Mouse (Mus musculus) gonadal fat pad, adult 2 months (tissue): ENCODE data around the gene Shld2. TPM values are rescaled to one million over a fixed set of nuclear protein-coding genes. Genes with fewer than 3 reads are reported as not detected.

Experiments
- DNase-seq: peaks from one replicate; pipeline ENCODE4 v3.0.0-alpha.2; 2012; ENCODE audit warnings: low read depth
- polyA plus RNA-seq: library from polyadenylated mRNA; depleted of rRNA; stranded (reverse); fragments of >200 nt; gene quantifications from 2 replicates; pipeline ENCODE4 v1.2.3, GENCODE M21; 2012; rRNA removed

The Shld2 gene
- polyA plus RNA-seq, 1 experiment, result 4.9 TPM

- DNase-seq, result no peak
Measured at GRCm38 (mm10) chr14:34221416-34222077, 88.7 kb downstream of the Shld2 start.

DNA sequence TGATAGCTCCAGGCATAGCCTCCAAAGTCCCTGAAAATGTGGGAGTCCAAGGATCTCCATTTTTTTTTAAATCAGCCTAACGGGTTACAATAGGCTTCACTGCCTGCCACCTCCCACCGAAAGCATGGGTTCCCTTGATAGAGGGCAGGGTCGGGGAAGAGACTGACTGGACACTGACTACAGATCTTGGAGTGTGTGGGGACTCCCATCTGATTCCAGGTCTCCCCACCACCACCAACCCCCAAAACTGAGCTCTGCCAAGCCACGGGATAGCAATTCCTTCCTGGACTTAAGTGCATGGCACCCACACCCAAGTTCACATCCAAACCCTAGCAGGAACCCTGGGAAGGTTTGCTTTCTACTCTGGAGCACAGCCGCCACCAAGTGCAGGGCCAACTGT lies 89.9 kb downstream of the Shld2 start:
- DNase-seq, result no peak

- no peak for DNase-seq
Measured at GRCm38 (mm10) chr14:34219786-34220198, 90.5 kb downstream of the Shld2 start.

DNA sequence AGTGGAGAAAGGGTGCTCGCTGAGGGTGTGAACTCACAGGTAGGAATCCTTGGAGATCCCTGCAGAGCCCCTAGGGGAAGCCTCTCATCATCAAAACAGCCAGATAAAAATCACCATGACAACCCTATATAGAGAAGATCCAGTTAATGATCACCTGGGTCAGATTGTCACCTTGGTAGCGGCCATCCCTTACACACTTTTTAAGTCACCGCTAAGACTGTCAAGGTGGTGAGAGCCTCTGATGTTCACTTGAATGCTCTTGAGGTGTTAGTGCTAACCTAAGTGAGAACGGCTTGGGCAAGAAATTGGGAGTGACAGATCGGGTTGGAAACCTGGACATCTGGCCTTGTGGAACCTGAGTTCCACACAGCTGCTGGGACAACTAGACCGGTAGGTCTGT lies 91.0 kb downstream of the Shld2 start, which contains the start of gene Syt15:
Gene Syt15 (plus strand): TSS at position 301 of the 400 bp plus-strand sequence.
- DNase-seq, result no peak

GRCm38 (mm10) chr14:34215451-34216127 lies 94.7 kb downstream of the Shld2 start:
- DNase-seq, result no peak

DNA sequence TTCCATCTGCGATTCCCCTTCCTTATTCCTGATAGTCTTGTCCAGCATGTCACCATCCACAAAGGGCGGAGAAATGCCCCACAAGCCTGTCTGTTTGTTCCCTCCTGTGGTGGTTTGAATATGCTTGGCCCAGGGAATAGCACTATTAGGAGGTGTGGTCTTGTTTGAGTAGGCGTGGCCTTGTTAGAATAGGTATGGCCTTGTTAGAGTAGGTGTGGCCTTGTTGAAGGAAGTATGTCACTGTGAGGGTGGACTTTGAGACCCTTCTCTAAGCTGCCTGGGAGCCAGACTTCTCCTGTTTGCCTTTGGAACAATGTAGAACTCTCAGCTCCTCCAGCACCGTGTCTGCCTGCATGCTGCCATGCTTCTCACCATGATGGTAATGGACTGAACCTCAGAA lies 100.4 kb downstream of the Shld2 start:
- DNase-seq, result no peak

GRCm38 (mm10) chr14:34209080-34209479 lies 101.2 kb downstream of the Shld2 start:
- DNase-seq, result no peak

DNA sequence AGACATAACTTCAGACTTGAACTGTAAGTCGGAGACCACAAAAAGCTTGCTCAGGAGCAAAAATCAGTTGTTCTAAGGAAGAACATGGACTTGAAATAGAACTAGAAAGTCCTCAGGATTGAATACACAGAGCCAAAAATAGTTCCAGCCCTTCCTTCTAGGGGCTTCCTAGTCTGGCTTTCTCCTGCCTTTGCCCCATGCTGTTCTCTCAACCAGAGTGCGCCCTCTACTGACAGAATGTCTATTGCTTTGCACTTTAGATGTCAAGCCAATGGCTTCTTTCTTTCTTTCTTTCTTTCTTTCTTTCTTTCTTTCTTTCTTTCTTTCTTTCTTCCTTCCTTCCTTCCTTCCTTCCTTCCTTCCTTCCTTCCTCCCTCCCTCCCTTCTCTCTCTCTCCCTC lies 101.6 kb downstream of the Shld2 start:
- no peak for DNase-seq

DNA sequence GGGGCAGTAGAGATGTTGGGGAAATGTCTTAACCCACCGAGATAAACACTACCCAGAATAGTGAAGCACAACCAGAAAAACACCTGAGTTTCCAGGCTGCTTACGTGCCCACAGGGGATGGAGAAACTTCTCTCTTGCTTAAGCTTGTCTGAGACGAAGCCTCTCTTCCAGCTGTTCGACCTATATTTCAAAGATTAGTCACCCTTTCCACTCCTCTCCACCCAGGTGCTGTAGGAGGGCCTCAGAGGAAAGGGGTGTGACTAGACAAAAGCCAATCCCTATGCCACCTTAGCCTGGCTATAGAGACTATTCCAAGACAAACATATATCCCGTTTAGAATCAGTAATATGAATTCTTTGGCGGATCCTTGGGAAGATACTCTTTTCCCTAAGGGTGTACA lies 102.3 kb downstream of the Shld2 start:
- peak; percentile 50 for DNase-seq

DNA sequence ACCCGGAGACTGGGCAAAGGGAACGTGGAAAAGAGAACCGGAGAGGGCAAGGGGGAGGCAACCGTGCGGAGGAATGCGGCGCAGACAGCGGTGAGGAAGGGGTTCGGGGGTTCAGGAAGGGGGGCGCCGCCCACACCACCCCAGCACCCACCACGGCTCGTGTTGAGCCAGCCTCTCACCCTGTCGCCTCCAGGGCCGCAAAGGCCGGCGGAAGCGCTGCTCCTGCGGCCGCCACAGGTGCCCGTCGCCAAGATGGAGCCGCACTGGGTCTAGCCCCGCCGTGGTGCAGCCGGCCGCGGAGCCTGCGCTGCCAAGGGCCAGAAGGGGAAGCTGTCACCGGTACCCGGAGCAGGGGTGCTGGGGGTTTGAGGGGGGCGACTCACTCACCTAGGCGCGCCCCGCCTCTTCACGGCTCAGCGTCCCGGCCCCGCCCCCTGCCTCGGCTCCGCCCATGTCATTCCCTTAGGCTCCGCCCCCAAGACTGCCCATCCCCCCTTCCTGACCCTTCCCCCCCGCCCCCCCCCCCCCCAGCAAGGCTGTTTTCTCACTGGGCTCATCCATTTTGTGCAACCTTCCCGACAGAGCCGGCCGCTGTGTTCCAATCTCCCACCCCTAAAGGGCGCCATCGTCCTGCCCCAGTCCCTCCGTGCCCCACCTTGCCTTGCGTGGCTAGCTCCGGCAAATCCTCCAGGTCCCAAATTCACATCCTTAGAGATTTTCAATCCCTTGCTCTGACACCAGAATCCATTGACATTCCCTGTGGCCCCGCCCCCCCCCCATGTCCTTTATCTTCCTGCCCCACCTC lies 108.9 kb downstream of the Shld2 start, which contains the start of gene Gprin2:
Gene Gprin2 (minus strand): TSS at position 423 of the 805 bp plus-strand sequence.
- DNase-seq, result no peak

DNA sequence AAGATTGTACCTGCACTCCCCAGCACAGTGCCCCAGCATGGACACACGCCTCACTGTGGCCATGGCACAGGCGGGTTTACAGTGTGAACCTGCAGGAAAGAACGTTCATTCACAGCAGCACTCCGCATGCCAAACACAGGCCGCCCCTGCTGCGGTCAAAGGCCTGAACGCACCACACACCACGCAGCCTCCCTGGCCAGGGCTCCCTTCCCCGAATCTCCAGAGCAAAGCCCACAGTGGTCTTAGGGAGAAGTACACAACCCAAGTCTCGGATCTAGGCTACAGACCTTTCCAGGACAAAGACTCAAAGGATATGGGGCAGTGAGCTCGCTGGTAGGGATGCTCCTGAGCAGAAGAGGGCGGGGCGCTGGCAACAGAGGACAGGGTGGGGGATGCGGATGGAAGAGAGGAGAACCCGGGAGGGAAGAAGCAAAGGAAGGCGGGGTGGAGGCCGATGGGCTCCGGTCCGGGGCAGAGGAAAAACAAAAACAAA lies 109.5 kb downstream of the Shld2 start:
- no peak for DNase-seq

GRCm38 (mm10) chr14:34196706-34197105 lies 113.6 kb downstream of the Shld2 start:
- DNase-seq, result no peak

- no peak for DNase-seq
Measured at GRCm38 (mm10) chr14:34195466-34195865, 114.8 kb downstream of the Shld2 start.

GRCm38 (mm10) chr14:34193879-34194278 lies 116.4 kb downstream of the Shld2 start:
- DNase-seq, result no peak

- DNase-seq, result no peak
Measured at GRCm38 (mm10) chr14:34190361-34190760, 119.9 kb downstream of the Shld2 start.

DNA sequence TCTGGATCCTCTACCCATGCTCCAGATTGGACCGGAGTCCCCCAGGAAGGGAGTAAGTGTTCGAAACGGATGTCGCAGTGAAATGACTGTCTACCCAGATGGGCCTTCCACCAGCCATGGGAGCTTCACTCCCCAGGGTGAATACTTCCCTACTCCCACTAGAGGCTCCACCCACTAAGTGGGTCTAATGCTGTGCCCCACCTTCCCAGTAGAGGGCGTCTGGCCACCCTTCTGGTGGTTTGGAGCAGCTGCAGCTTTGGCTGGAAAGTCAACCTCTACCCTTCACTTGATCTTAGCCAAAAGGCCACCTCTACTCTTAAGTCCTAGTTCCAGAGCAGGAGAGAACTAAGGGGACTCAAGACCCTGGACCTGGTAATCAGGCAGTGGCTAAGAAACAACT lies 121.7 kb downstream of the Shld2 start:
- DNase-seq, result no peak

Other genes with a start within 250 kb of the Shld2 start
- gene Anxa8, start 224.5 kb downstream of the Shld2 start, polyA plus RNA-seq, result 4.7 and 5.8 TPM in 2 replicates
- gene A630023A22Rik, start 207.7 kb downstream of the Shld2 start, polyA plus RNA-seq, result 0.11 and 0.53 TPM in 2 replicates
- 0.11 and 0.14 TPM in 2 replicates for gene Npy4r, start 158.0 kb downstream of the Shld2 start, polyA plus RNA-seq
- gene Gprin2, start 108.8 kb downstream of the Shld2 start, polyA plus RNA-seq, result 0.34 and 0.51 TPM in 2 replicates
- 4.7 and 6.6 TPM in 2 replicates for gene Syt15, start 90.9 kb downstream of the Shld2 start, polyA plus RNA-seq
- 69.3 and 78.9 TPM in 2 replicates for gene Glud1, start 234 bp upstream of the Shld2 start, polyA plus RNA-seq
- gene Fam25c, start 44.9 kb upstream of the Shld2 start, polyA plus RNA-seq, result not detected in 2 replicates
- 522 and 740 TPM in 2 replicates for gene Sncg, start 64.3 kb upstream of the Shld2 start, polyA plus RNA-seq
- gene Mmrn2, start 65.0 kb upstream of the Shld2 start, polyA plus RNA-seq, result 18.7 and 21.0 TPM in 2 replicates
- 21.9 and 22.7 TPM in 2 replicates for gene Bmpr1a, start 192.8 kb upstream of the Shld2 start, polyA plus RNA-seq
- gene 9230112D13Rik, start 212.3 kb upstream of the Shld2 start, polyA plus RNA-seq, result 0.61 and 0.70 TPM in 2 replicates